Mouse (Mus musculus): ENCODE results near the gene Clk1.

DNA sequence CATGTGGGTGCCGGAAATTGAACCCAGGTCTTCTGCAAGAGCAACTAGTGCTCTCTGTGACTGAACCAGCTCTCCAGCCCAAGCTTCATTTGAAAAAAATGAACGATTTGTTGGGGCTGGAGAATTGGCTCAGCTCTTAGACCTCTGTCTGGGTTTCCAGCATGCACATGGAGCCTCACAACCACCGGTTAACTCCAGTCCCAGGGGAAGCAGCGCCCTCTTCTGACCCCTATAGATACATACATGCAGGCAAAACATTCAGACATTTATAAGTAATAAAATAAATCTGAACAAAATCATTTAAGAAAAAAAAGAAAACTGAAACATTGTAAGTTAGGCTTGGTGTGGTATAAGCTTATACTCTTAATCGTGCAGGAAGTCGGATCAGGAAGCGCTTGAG is 24.5 kb upstream of the Clk1 start:
- no peak for TF ChIP-seq GATA1 (IDR thresholded peaks at IDR 0.05; ENCODE audit: borderline replicate concordance, low read length)
- no peak for TF ChIP-seq FLI1 (IDR thresholded peaks at IDR 0.05; ENCODE audit: low read length)
